Mouse (Mus musculus) limb, embryonic 14.5 days (tissue): ENCODE data around the gene Pkig. TPM values are rescaled to one million over a fixed set of nuclear protein-coding genes. Genes with fewer than 3 reads are reported as not detected.

Source experiments
- ATAC-seq: fragments of 200-750 bp; cut with Nextera tagmentation; 2 replicates; pipeline ENCODE4 v1.8.0; 2017; ENCODE audit warnings: low read depth, moderate number of reproducible peaks, moderate TSS enrichment; ENCODE audit not compliant: low FRiP score
- DNase-seq: peaks from one replicate; pipeline ENCODE4 v3.0.0-alpha.2; 2015; ENCODE audit warnings: low spot score
- H3K27ac ChIP-seq: fragments of 300-500 bp; sonication (generic); replicated peaks from 2 replicates; pipeline ENCODE4 v1.5.1; 2014; ENCODE audit warnings: low read depth, mild to moderate bottlenecking, low read length, moderate library complexity, mixed read lengths
- H3K27me3 ChIP-seq: fragments of 300-500 bp; sonication (generic); 2 replicates; pipeline ENCODE4 v1.6.1; 2014; ENCODE audit warnings: low read length, mixed read lengths; ENCODE audit not compliant: control insufficient read depth, insufficient read depth
- H3K36me3 ChIP-seq: fragments of 300-500 bp; sonication (generic); 2 replicates; pipeline ENCODE4 v1.6.1; 2014; ENCODE audit warnings: mild to moderate bottlenecking, low read length, moderate library complexity, mixed read lengths; ENCODE audit not compliant: control insufficient read depth, insufficient read depth
- H3K4me1 ChIP-seq: fragments of 300-500 bp; sonication (generic); 2 replicates; pipeline ENCODE4 v1.6.1; 2014; ENCODE audit warnings: antibody characterized with exemption, low read length, mixed read lengths; ENCODE audit not compliant: control insufficient read depth, insufficient read depth
- H3K4me2 ChIP-seq: fragments of 300-500 bp; sonication (generic); replicated peaks from 2 replicates; pipeline ENCODE4 v1.6.1; 2014; ENCODE audit warnings: low read depth, mild to moderate bottlenecking, low read length, moderate library complexity; ENCODE audit not compliant: severe bottlenecking
- H3K4me3 ChIP-seq: fragments of 300-500 bp; sonication (generic); replicated peaks from 2 replicates; pipeline ENCODE4 v1.5.1; 2014; ENCODE audit warnings: low read length
- H3K9ac ChIP-seq: fragments of 300-500 bp; sonication (generic); 2 replicates; pipeline ENCODE4 v1.6.1; 2014; ENCODE audit warnings: mild to moderate bottlenecking, low read depth, low read length, moderate library complexity; ENCODE audit not compliant: severe bottlenecking
- H3K9me3 ChIP-seq: fragments of 300-500 bp; sonication (generic); 2 replicates; pipeline ENCODE4 v1.6.1; 2016; ENCODE audit warnings: low read length; ENCODE audit not compliant: control insufficient read depth
- POLR2A ChIP-seq: fragments of 200-500 bp; IDR thresholded peaks from 2 replicates; pipeline ENCODE4 v1.8.0; 2012; ENCODE audit warnings: inconsistent platforms, mild to moderate bottlenecking, moderate library complexity, borderline replicate concordance; ENCODE audit not compliant: insufficient read depth, insufficient read length; ENCODE audit errors: extremely low read depth
- WGBS: fragments of 180-500 bp; shearing (Covaris S2); extraction: QIAGEN DNeasy Blood & Tissue Kit; methylation state at CpG from one replicate; pipeline ENCODE4 v1.1.7; 2014; 5-methylcytosine and 5-hydroxymethylcytosine counted together
- polyA plus RNA-seq, 2 experiments: library from polyadenylated mRNA; depleted of rRNA in 1 of 2; stranded (reverse) in 1 of 2; unstranded in 1 of 2; fragments of >200 nt; fragmentation: Nextera tagmentation in 1 of 2; extraction: Ambion mirVana in 1 of 2; gene quantifications; 2 replicates each; pipeline versions ENCODE4 v1.2.1 to v1.2.3; 2012 to 2014

Pkig gene
- polyA plus RNA-seq, 2 experiments: 76.1 to 133 TPM

DNA sequence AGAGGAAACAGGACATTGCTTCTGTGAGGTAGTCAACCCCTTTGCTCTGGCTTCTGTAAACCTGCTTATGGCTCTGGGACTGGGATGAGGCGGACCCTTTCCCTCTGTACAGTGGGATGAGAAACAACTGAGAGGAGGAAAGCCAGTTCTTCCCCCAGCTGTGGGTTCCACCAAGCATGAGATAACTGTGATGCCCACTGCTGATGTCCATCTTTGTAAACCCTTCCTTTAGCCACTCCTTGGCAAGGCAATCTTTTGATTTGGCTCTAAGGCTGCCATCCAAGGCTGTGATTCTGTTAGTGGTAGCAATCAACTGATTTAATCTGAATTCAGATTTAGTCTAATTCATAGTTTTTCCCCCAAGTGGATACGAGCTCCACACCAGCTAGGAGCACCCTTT, 700 bp upstream of the Pkig start:
- H3K36me3 ChIP-seq: no peaks in the 10 kb centered on the region
- DNase-seq (no peak), ATAC-seq (no peak)
- no peak overlapping the region; the same call in 1 of the 2 replicates for H3K4me2 ChIP-seq
- H3K4me1 ChIP-seq: peaks cover 17% of the 10 kb centered on the region
- TF ChIP-seq POLR2A: no peak
- WGBS: 86% methylated on average over 2 of the region's 2 CpGs
- H3K27me3 ChIP-seq: no peaks in the 10 kb centered on the region
- H3K9ac ChIP-seq: no peak overlapping the region
- H3K27ac ChIP-seq: no peak overlapping the region
- no peak overlapping the region for H3K4me3 ChIP-seq
- H3K9me3 ChIP-seq: no peaks in the 10 kb centered on the region

- WGBS: 1% methylated on average over 8 of the region's 8 CpGs
- DNase-seq (peak; percentile 56), ATAC-seq (no peak)
- no peaks in the 10 kb centered on the region for H3K36me3 ChIP-seq
- H3K4me1 ChIP-seq: peaks cover 17% of the 10 kb centered on the region
- H3K9ac ChIP-seq: peak overlapping the region; percentile 78
- peak overlapping the region; percentile 85; the same call in 1 of the 2 replicates for H3K27ac ChIP-seq
- TF ChIP-seq POLR2A: no peak
- peak overlapping the region; percentile 85 for H3K4me3 ChIP-seq
- peak overlapping the region; percentile 69 for H3K4me2 ChIP-seq
- no peaks in the 10 kb centered on the region for H3K9me3 ChIP-seq
- H3K27me3 ChIP-seq: no peaks in the 10 kb centered on the region
These were observed 755 bp downstream of the Pkig start for GRCm38 (mm10) chr2:163658941-163659340.

DNA sequence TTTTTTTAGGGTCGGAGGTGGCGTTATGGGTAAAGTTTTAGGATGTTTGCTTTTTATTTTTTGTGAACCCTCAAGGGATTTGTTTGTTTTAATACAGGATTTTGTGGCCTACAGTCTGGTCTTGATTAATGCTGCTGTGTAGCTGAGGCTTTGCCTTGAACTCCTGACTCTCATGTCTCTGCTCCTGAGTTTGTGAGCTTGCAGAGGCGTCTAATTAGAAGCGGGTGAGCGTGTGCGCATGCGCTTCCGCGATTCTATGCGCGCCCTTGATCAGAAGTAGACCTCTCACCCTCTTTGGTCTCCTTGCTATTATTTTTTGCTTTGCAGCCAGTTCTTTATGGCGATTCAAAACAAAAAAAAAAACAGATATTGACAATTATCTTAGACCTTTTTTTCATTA, 1.2 kb downstream of the Pkig start:
- ATAC-seq: no peak
- 0 out of 2 replicates have a peak overlapping the region, but pooled peaks have one; percentile 85 for H3K27ac ChIP-seq
- peak overlapping the region; percentile 78 for H3K9ac ChIP-seq

GRCm38 (mm10) chr2:163660103-163660701, 2.0 kb downstream of the Pkig start:
- no peak for DNase-seq
- Histone ChIP-seq H3K9ac (no peak overlapping the region), H3K27me3 (no peaks in the 10 kb centered on the region), H3K4me1 (peaks cover 17% of the 10 kb centered on the region), H3K36me3 (no peaks in the 10 kb centered on the region; the same call in 1 of the 2 replicates), H3K27ac (no peak overlapping the region), H3K4me3 (no peak overlapping the region), H3K9me3 (no peaks in the 10 kb centered on the region), H3K4me2 (no peak overlapping the region)
- no peak for TF ChIP-seq POLR2A
- 86% methylated on average over 5 of the region's 5 CpGs for WGBS
- no peak for ATAC-seq

More for the DNA sequence above, 1.2 kb downstream of the Pkig start:
- WGBS: 68% methylated on average over 12 of the region's 12 CpGs
- no peaks in the 10 kb centered on the region; the same call in 1 of the 2 replicates for H3K36me3 ChIP-seq
- DNase-seq: no peak
- H3K27me3 ChIP-seq: no peaks in the 10 kb centered on the region
- peak overlapping the region; percentile 85 for H3K4me3 ChIP-seq
- H3K4me1 ChIP-seq: peaks cover 17% of the 10 kb centered on the region
- no peak for TF ChIP-seq POLR2A
- no peaks in the 10 kb centered on the region for H3K9me3 ChIP-seq
- peak overlapping the region; percentile 69 for H3K4me2 ChIP-seq

GRCm38 (mm10) chr2:163661371-163661850, 3.2 kb downstream of the Pkig start:
- Histone ChIP-seq H3K4me1 (peaks cover 17% of the 10 kb centered on the region), H3K27ac (no peak overlapping the region), H3K36me3 (no peaks in the 10 kb centered on the region; the same call in 1 of the 2 replicates), H3K9ac (no peak overlapping the region), H3K9me3 (no peaks in the 10 kb centered on the region), H3K4me3 (no peak overlapping the region), H3K4me2 (no peak overlapping the region), H3K27me3 (no peaks in the 10 kb centered on the region)
- DNase-seq (no peak), ATAC-seq (no peak)
- 50% methylated on average over 6 of the region's 6 CpGs for WGBS
- TF ChIP-seq POLR2A: no peak

DNA sequence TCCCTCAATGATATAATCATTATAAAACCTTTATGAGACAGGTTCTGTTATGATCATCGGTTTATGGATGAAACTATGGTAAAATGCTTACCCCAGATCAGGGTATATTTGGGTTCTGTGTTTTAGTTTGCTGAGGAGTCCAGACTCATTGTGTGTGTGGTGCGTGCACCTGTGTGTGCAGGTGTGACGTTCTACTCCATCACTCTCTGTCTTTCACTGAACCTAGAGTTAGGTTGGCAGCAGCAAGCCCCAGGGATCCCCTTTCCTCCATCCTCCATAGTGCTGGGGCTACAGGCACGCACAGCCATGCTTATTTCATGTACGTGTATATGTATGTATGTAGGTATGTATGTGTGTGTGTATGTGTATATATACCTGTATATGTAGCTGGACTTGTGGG, 3.9 kb downstream of the Pkig start:
- H3K4me3 ChIP-seq: no peak overlapping the region
- no peak overlapping the region for H3K27ac ChIP-seq
- H3K27me3 ChIP-seq: no peaks in the 10 kb centered on the region
- no peak overlapping the region for H3K4me2 ChIP-seq
- peaks cover 17% of the 10 kb centered on the region for H3K4me1 ChIP-seq
- no peak overlapping the region for H3K9ac ChIP-seq
- WGBS: 92% methylated on average over 5 of the region's 5 CpGs
- no peaks in the 10 kb centered on the region for H3K9me3 ChIP-seq
- no peaks in the 10 kb centered on the region; the same call in 1 of the 2 replicates for H3K36me3 ChIP-seq
- no peak for ATAC-seq
- no peak for TF ChIP-seq POLR2A
- no peak for DNase-seq
